Mouse (Mus musculus): ENCODE data around the gene Snx10. TPM values are rescaled to one million over a fixed set of nuclear protein-coding genes. Genes with fewer than 3 reads are reported as not detected.

Gene Snx10
- polyA plus RNA-seq, 1 experiment from 2014 or later = 21.4 TPM

DNA sequence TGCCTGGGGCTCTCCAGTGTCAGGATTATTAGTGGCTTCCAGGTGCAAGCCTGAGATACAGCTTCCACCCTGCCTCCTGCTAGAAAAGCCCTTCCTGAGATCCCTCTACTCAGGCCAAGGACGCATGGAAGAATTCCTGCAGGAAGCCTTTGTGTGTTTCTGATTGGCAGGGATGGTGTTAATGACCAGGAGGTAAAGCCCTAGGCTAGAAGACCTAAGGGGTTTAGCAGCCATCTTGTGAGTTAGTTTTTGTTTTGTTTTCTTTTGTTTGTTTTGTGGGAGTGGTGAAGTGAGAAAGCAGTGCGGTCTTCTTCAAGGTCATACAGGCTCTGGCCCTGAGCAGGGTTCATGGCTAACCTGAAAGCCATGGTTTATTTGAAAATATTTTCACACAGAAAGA lies 16.1 kb upstream of the Snx10 start:
- ATAC-seq (ENCODE audit: insufficient number of reproducible peaks, low FRiP score) = no peak
- Histone ChIP-seq H3K4me3 (no peak overlapping the region), H3K9me3 (replicated peaks) (no peaks in the 10 kb centered on the region), H3K27ac (ENCODE audit: poor library complexity, severe bottlenecking) (no peak overlapping the region), H3K27me3 (replicated peaks) (no peaks in the 10 kb centered on the region), H3K36me3 (no peaks in the 10 kb centered on the region), H3K9ac (no peak overlapping the region), H3K4me1 (replicated peaks) (peaks cover 3% of the 10 kb centered on the region; the same call in 1 of the 2 replicates), H3K4me2 (no peak overlapping the region)
- WGBS = 80% methylated on average over 2 of the region's 2 CpGs

DNA sequence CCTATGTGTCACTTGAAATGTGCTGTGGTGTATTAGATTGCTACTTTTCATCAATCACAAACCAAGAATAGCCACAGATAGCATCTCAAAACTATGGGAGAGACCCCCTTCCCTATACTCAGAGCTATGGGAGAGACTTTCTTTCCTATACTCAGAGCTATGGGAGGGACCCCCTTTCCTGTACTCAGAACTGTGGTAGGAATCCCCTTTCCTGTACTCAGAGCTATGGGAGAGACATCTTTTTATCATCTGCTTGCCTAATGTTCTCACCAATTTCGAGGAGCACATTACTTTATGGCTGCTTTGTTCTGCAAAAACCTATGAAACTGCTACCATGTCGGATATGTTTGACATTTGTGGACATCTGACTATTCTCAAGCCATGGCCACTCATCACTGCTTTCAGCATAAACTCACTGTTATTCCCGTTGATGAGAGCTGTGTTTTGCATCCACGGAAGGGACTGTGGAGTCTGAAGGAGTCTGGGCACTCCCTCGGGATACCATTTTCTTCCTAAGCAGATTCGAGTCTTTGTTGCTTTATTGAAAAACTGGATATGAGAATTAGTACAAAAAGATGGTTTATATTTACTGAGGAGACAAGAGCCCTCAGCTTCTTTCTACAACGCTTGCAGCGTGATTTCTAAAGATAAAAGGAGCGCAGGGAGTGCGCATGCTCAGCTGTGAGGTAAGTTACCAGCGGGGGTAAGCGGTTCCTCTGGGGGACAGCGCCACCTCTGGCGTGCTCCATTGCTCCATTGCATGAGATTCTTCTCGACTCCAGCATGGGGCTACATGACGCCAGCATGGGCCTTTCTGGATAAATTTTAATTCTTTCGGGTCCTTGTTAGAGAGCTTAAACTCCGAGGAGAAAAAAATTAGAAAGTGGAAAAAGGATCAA lies 14.7 kb upstream of the Snx10 start:
- Histone ChIP-seq H3K4me1 (replicated peaks) (peaks cover 3% of the 10 kb centered on the region; the same call in 1 of the 2 replicates), H3K4me3 (peak overlapping the region; percentile 34), H3K4me2 (peak overlapping the region; percentile 66), H3K9me3 (replicated peaks) (no peaks in the 10 kb centered on the region), H3K27me3 (replicated peaks) (no peaks in the 10 kb centered on the region), H3K27ac (ENCODE audit: poor library complexity, severe bottlenecking) (no peak overlapping the region), H3K36me3 (no peaks in the 10 kb centered on the region), H3K9ac (peak overlapping the region; percentile 47)
- no peak for ATAC-seq (ENCODE audit: insufficient number of reproducible peaks, low FRiP score)
- WGBS = 21% methylated on average over 18 of the region's 18 CpGs

DNA sequence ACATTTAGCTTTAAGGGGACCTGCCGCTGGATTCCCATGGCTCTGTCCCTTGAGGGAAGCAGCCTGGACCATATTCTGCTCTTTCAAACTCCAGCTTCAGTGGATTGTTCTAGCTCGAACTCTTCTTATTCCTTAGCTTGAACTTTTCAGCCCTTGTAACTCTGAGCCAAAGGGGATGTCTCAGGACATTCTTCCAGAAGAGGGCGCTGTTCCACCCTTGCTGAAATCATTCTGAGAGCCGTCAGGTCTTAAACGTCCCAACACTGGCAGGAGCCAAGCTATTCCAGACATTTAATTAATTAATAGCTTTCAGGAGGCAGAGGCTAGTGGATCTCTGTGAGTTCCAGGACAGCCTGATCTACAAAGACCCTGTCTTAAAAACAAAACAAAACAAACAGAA lies 13.6 kb upstream of the Snx10 start:
- H3K4me2 ChIP-seq = no peak overlapping the region
- no peaks in the 10 kb centered on the region for H3K9me3 ChIP-seq (replicated peaks)
- no peaks in the 10 kb centered on the region for H3K27me3 ChIP-seq (replicated peaks)
- peaks cover 3% of the 10 kb centered on the region; the same call in 1 of the 2 replicates for H3K4me1 ChIP-seq (replicated peaks)
- H3K27ac ChIP-seq (ENCODE audit: poor library complexity, severe bottlenecking) = no peak overlapping the region
- 22% methylated on average over 5 of the region's 5 CpGs for WGBS
- no peak overlapping the region for H3K4me3 ChIP-seq
- no peaks in the 10 kb centered on the region for H3K36me3 ChIP-seq
- ATAC-seq (ENCODE audit: insufficient number of reproducible peaks, low FRiP score) = no peak
- no peak overlapping the region for H3K9ac ChIP-seq

DNA sequence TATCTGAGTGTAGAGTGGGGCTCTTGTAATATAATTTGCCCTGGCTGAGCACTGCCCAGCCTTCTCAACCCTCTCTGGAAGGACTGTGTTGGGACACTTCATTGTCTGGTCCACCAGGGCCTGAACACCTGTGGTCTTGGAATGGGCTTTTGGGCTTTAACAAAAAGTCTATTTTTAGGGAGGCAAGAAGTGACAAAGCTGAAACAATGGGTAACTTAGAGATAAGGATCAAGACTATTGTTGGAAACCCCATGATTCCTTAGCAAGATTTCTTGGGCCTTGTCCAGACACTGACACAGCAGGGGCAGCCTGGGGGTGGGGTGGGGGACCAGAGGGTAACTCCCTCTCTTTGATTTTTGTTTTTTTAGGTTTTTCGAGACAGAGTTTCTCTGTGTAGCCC lies 12.8 kb upstream of the Snx10 start:
- Histone ChIP-seq H3K9ac (no peak overlapping the region), H3K4me2 (no peak overlapping the region), H3K36me3 (no peaks in the 10 kb centered on the region), H3K4me3 (no peak overlapping the region), H3K9me3 (replicated peaks) (no peaks in the 10 kb centered on the region), H3K27ac (ENCODE audit: poor library complexity, severe bottlenecking) (no peak overlapping the region), H3K27me3 (replicated peaks) (no peaks in the 10 kb centered on the region), H3K4me1 (replicated peaks) (no peaks in the 10 kb centered on the region)
- ATAC-seq (ENCODE audit: insufficient number of reproducible peaks, low FRiP score) = no peak
- WGBS = 66% methylated on average over 1 of the region's 1 CpGs

DNA sequence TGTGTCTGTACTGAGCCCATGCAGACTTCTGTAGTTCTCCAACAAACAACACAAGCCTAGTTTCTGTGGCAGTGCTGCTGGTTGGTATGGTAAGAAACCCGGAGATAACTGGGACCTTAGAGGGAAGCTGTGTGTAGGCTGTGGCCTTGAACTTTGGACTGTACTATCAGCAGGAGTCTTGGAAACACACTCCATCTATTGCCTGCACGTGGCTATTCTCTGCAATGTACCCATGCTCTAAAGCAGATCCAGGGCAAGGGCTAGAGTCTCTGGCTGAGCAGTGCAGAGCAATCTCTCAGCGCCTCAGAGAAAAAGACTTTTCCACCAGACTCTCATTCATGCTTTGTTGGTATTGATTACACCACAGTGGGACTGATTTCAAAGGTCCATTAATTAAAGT lies 10.0 kb upstream of the Snx10 start:
- Histone ChIP-seq H3K9me3 (replicated peaks) (peaks cover 10% of the 10 kb centered on the region), H3K27me3 (replicated peaks) (no peaks in the 10 kb centered on the region), H3K9ac (no peak overlapping the region), H3K4me1 (replicated peaks) (no peaks in the 10 kb centered on the region), H3K4me3 (no peak overlapping the region), H3K27ac (ENCODE audit: poor library complexity, severe bottlenecking) (no peak overlapping the region), H3K36me3 (no peaks in the 10 kb centered on the region), H3K4me2 (no peak overlapping the region)
- WGBS = 69% methylated on average over 3 of the region's 3 CpGs
- no peak for ATAC-seq (ENCODE audit: insufficient number of reproducible peaks, low FRiP score)

DNA sequence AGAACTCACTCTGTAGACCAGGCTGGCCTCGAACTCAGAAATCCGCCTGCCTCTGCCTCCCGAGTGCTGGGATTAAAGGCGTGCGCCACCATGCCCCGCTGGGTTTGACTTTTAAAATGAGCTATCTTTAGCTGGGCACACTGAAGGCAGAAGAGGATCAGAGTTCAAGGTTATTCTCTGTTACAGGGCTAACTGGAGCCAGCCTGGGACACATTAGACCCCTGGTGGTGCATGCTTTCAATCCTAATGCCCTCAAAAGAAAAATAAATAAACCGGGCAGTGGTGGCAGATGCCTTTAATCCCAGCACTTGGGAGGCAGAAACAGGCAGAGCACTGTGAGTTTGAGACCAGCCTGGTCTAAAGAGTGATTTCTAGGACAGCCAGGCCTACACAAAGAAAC lies 8.8 kb upstream of the Snx10 start:
- Histone ChIP-seq H3K4me3 (no peak overlapping the region), H3K36me3 (no peaks in the 10 kb centered on the region), H3K9me3 (replicated peaks) (peaks cover 10% of the 10 kb centered on the region), H3K27me3 (replicated peaks) (no peaks in the 10 kb centered on the region), H3K4me1 (replicated peaks) (no peaks in the 10 kb centered on the region), H3K27ac (ENCODE audit: poor library complexity, severe bottlenecking) (no peak overlapping the region), H3K4me2 (no peak overlapping the region), H3K9ac (no peak overlapping the region)
- no peak for ATAC-seq (ENCODE audit: insufficient number of reproducible peaks, low FRiP score)
- 87% methylated on average over 7 of the region's 7 CpGs for WGBS

DNA sequence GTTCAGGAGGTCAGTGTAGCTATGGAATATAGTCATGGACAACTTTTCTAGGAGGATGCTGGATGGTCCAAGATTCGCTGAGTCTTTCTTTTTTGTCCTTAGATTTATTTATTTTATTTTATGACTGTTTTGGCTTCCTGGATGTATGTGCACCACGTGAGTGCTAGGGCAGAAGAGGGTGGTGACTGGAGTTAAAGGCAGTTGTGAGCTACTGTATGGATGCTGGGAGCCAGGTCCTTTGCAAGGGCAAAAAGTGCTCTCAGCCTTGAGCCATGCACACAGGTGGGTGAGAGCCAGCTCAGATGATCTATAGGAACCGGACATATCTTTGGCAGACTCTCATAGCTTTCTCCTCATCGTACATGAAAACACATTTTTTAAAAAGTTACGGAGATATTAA lies 391 bp upstream of the Snx10 start:
- ATAC-seq (ENCODE audit: insufficient number of reproducible peaks, low FRiP score) = no peak
- Histone ChIP-seq H3K4me3 (peak overlapping the region; percentile 81), H3K9ac (peak overlapping the region; percentile 85; the same call in 1 of the 2 replicates), H3K4me2 (peak overlapping the region; percentile 87), H3K27me3 (replicated peaks) (no peaks in the 10 kb centered on the region), H3K4me1 (replicated peaks) (peaks cover 8% of the 10 kb centered on the region), H3K27ac (ENCODE audit: poor library complexity, severe bottlenecking) (no peak overlapping the region), H3K36me3 (no peaks in the 10 kb centered on the region), H3K9me3 (replicated peaks) (no peaks in the 10 kb centered on the region)
- WGBS = 29% methylated on average over 5 of the region's 5 CpGs

DNA sequence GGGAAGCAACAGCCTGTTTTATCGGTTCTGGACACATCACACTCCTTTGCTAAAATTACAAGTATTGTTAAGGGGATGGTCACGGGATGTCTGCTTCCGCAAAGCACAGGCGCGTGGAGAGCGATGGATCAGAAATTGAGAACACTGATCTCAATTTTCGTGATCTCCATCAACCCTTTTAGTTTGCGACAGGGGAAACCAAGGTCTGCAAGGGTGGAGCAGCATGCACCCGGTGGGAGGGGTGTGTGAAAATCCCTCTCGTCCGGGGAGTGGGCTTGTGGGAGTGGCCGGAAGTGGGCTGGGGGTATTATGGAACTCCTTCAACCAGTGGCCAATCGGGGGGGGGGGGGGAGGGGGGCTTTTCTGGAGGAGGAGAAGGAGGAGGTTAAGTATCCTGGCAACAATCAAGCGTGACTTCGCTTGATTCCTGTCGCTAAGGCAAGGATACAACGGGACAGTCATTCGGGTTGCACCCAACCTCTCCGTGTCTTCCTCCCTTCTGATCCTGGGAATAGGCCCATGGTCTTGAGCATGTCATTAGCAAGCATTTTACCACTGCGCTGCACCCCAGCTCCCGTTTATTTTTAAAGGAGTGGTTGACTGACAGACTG lies 725 bp downstream of the Snx10 start:
- peak overlapping the region; percentile 61 for H3K27ac ChIP-seq (ENCODE audit: poor library complexity, severe bottlenecking)
- peaks cover 8% of the 10 kb centered on the region for H3K4me1 ChIP-seq (replicated peaks)
- peak overlapping the region; percentile 85 for H3K9ac ChIP-seq
- ATAC-seq (ENCODE audit: insufficient number of reproducible peaks, low FRiP score) = peak; percentile 71
- H3K27me3 ChIP-seq (replicated peaks) = no peaks in the 10 kb centered on the region
- H3K4me3 ChIP-seq = peak overlapping the region; percentile 81
- no peaks in the 10 kb centered on the region for H3K36me3 ChIP-seq
- under 1% methylated on average over 21 of the region's 21 CpGs for WGBS
- H3K9me3 ChIP-seq (replicated peaks) = no peaks in the 10 kb centered on the region
- H3K4me2 ChIP-seq = peak overlapping the region; percentile 87

DNA sequence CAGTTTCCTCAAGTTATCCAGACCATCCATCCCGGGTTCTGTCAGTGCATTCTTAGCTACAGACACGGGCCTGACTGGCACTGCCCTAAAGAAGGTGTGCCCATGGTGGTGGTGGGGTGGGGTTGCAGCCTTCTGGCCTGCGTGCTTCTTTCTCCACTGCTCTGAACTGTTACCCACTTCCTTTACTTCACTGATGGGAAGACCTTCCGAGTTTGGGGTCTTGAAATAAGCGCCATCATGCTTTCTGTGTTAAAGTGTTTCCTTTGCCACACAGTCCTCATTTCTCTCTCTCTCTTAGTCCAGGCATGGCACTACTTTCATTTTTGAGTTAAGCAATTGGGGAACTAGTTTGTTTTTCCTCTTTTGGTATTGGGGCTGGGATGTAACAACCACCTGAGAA lies 1.3 kb downstream of the Snx10 start:
- Histone ChIP-seq H3K4me3 (peak overlapping the region; percentile 81), H3K9ac (peak overlapping the region; percentile 85; the same call in 1 of the 2 replicates), H3K9me3 (replicated peaks) (no peaks in the 10 kb centered on the region), H3K27ac (ENCODE audit: poor library complexity, severe bottlenecking) (no peak overlapping the region), H3K4me2 (peak overlapping the region; percentile 87), H3K4me1 (replicated peaks) (peaks cover 8% of the 10 kb centered on the region), H3K27me3 (replicated peaks) (no peaks in the 10 kb centered on the region), H3K36me3 (no peaks in the 10 kb centered on the region)
- no peak for ATAC-seq (ENCODE audit: insufficient number of reproducible peaks, low FRiP score)
- 32% methylated on average over 5 of the region's 5 CpGs for WGBS

DNA sequence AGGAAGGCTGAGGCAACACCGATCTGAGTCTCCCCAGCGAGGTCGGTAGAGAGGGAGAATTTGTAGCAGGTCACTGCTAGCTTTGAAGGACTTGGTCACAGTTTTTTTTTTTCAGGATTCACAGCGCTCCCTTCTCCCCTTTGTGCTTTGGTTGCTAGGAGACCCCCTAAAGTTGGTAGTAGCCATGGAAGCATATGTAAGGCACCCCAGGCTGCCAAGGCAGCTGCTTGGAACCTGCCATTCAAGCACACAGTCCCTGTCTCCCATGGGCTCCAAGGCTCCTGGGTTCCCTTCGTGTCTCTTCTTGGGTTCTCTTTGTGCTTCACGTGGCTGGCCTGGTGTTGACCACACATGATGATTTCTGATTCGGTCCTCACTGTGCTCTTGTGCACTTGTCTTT lies 5.8 kb downstream of the Snx10 start:
- no peaks in the 10 kb centered on the region for H3K27me3 ChIP-seq (replicated peaks)
- 85% methylated on average over 7 of the region's 7 CpGs for WGBS
- H3K4me3 ChIP-seq = no peak overlapping the region
- no peak overlapping the region for H3K4me2 ChIP-seq
- H3K36me3 ChIP-seq = no peaks in the 10 kb centered on the region
- ATAC-seq (ENCODE audit: insufficient number of reproducible peaks, low FRiP score) = no peak
- H3K9me3 ChIP-seq (replicated peaks) = no peaks in the 10 kb centered on the region
- H3K9ac ChIP-seq = no peak overlapping the region
- H3K27ac ChIP-seq (ENCODE audit: poor library complexity, severe bottlenecking) = no peak overlapping the region
- peaks cover 16% of the 10 kb centered on the region for H3K4me1 ChIP-seq (replicated peaks)

DNA sequence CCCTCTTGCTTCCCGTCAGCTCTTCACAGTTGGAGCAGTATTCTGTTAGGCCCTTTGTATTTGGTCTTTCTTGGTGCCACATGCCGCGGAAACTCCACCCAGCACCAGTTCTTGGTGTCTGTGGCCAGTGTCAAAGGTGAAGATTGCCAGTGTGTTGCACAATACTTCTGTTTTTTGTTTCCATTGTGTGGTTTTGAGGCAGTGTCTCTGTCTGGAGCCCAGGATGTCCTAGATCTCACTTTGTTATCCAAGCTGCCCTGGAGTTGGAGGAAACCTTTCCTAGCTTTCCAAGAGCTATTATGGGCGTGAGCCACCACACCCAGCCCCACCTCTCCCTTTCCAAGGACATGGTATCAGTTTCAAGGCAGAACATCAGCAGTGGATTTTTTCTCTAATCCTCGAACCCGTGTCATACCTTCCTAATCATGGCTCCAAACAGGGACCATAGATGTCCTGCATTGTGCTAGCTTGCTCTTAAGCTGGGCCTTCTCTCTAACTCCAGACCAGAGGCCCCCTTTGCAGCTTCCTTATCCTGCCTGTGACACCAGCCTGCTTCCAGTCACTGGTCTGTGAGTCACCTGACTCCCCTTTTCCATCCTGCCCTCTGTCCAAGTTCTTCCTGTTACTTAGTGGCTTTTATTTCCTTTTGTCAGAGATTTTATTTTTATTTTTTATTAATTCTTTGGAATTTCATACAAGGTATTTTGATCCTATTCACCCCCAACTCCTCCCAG lies 9.9 kb downstream of the Snx10 start:
- no peak overlapping the region for H3K27ac ChIP-seq (ENCODE audit: poor library complexity, severe bottlenecking)
- 76% methylated on average over 6 of the region's 6 CpGs for WGBS
- H3K4me1 ChIP-seq (replicated peaks) = peaks cover 8% of the 10 kb centered on the region
- H3K27me3 ChIP-seq (replicated peaks) = no peaks in the 10 kb centered on the region
- H3K9me3 ChIP-seq (replicated peaks) = no peaks in the 10 kb centered on the region
- no peak overlapping the region for H3K9ac ChIP-seq
- ATAC-seq (ENCODE audit: insufficient number of reproducible peaks, low FRiP score) = no peak
- H3K36me3 ChIP-seq = 0 out of 2 replicates have a peak, but pooled peaks cover 3% of the 10 kb centered on the region
- no peak overlapping the region for H3K4me2 ChIP-seq
- H3K4me3 ChIP-seq = no peak overlapping the region
